28 mouse cellular contexts compared by ENCODE assay signal in the genomic region with DNA sequence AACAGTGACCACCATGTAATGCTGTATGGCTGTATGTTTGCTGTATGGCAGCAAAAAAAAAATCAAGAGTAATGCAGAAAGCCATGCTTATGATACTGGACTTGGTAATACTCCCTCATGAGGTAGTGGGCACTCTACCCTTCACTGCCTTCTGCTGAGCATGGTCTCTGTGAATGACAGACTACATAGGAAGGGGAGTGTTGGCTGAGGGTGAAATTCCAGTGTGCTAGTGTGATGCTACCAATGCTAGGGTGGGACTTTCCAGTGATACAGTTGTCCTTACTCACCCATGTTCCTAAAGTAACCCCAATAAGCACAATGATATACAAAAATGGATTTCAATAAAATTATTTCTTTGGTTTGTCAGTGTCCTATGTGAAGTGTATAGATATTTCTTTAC. TPM values are rescaled to one million over a fixed set of nuclear protein-coding genes. Genes with fewer than 3 reads are reported as not detected.
"Had no signal": no experiment of that assay in that cellular context is flagged by ENCODE, and none has a peak within 500 bp of the region (broad histone marks: within the 10 kb centered on the region; RNA-seq: fewer than 3 reads in every experiment).

No protein-coding gene starts in this region.

- DNase-seq: left cerebral cortex, postnatal 4 days; liver; liver, embryonic 13.5 days; liver, postnatal 0 days; lung, adult 18-20 months; lung, adult 2 months; lung, embryonic 14.5 days; lung, postnatal 10 days; lung, postnatal 14 days; lung, postnatal 36 days; lung, postnatal 4 days; midbrain, embryonic 14.5 days had no signal

- ATAC-seq: liver, embryonic 12.5 days; liver, postnatal 0 days; lung, postnatal 0 days; midbrain, embryonic 13.5 days; midbrain, embryonic 15.5 days; midbrain, embryonic 16.5 days had no signal

RNA-seq across cellular contexts. Expression of a gene that starts 3.9 kb away (rescaled TPM):
- total RNA-seq: left cerebral cortex, adult 2 months; left cerebral cortex, adult 8-10 months; left cerebral cortex, postnatal 25 days; left cerebral cortex, postnatal 36 days; left cerebral cortex, postnatal 4 days; midbrain, postnatal 0 days had no signal

RNA-seq across cellular contexts. Expression of a gene that starts 19.5 kb away (rescaled TPM):
- total RNA-seq: left cerebral cortex, adult 2 months; left cerebral cortex, adult 8-10 months; left cerebral cortex, postnatal 10 days; left cerebral cortex, postnatal 14 days; left cerebral cortex, postnatal 25 days; left cerebral cortex, postnatal 36 days; left cerebral cortex, postnatal 4 days; megakaryocyte progenitor cell, adult 5-6 weeks; midbrain, postnatal 0 days had no signal

RNA-seq across cellular contexts. Expression of a gene that starts 47.7 kb away (rescaled TPM):
- total RNA-seq: left cerebral cortex, adult 2 months; left cerebral cortex, adult 8-10 months; left cerebral cortex, postnatal 10 days; left cerebral cortex, postnatal 14 days; left cerebral cortex, postnatal 25 days; left cerebral cortex, postnatal 36 days; left cerebral cortex, postnatal 4 days; liver, adult 2 months; megakaryocyte progenitor cell, adult 5-6 weeks; megakaryocyte, adult 5-6 weeks; megakaryocyte-erythroid progenitor cell, adult 5-6 weeks; midbrain, postnatal 0 days had no signal

RNA-seq across cellular contexts. Expression of a gene that starts 57.6 kb away (rescaled TPM):
- total RNA-seq: left cerebral cortex, adult 2 months; left cerebral cortex, adult 8-10 months; left cerebral cortex, postnatal 10 days; left cerebral cortex, postnatal 14 days; left cerebral cortex, postnatal 25 days; left cerebral cortex, postnatal 36 days; left cerebral cortex, postnatal 4 days; midbrain, postnatal 0 days had no signal
